Mouse (Mus musculus) hematopoietic stem cell, adult 5-6 weeks (primary cell): ENCODE results near the gene Vps26c. TPM values are rescaled to one million over a fixed set of nuclear protein-coding genes. Genes with fewer than 3 reads are reported as not detected.

Source experiments
- ATAC-seq, 2 experiments: fragments of 125-278 bp in 1 of 2; replicated peaks in 1 of 2; 2 replicates each; pipeline ENCODE4 v1.8.0; 2016 to 2017; ENCODE audit warnings: inconsistent platforms in 2 of 2, mild to moderate bottlenecking in 2 of 2, moderate number of reproducible peaks in 2 of 2, low read depth in 1 of 2, moderate TSS enrichment in 1 of 2; ENCODE audit not compliant: low FRiP score in 2 of 2, poor library complexity in 2 of 2, severe bottlenecking in 2 of 2, insufficient read depth in 1 of 2, low TSS enrichment in 1 of 2
- total RNA-seq: library from RNA; stranded (forward); fragments of 172-1452, 232-1000 nt; gene quantifications from 2 replicates; pipeline ENCODE4 v1.2.3, GENCODE M21; 2017

Vps26c gene
- total RNA-seq: 21.4 and 44.2 TPM in 2 replicates

GRCm38 (mm10) chr16:94526344-94527151 is at the start of gene Vps26c:
TSS of gene Vps26c (minus strand) at chr16:94526830.
- peak; percentile 87 to 91 for ATAC-seq

- ATAC-seq: no peak
Observed at GRCm38 (mm10) chr16:94575757-94576156, 49.1 kb upstream of the Vps26c start.

- ATAC-seq: no peak
Observed at GRCm38 (mm10) chr16:94574718-94575094, 48.1 kb upstream of the Vps26c start.

GRCm38 (mm10) chr16:94574025-94574717 is 47.5 kb upstream of the Vps26c start:
- no peak for ATAC-seq

GRCm38 (mm10) chr16:94572422-94572821 is 45.8 kb upstream of the Vps26c start:
- no peak for ATAC-seq

GRCm38 (mm10) chr16:94571111-94571993 is 44.7 kb upstream of the Vps26c start:
- no peak for ATAC-seq

- ATAC-seq: no peak; a peak in 1 of 4 replicates
Observed at GRCm38 (mm10) chr16:94570361-94571041, 43.9 kb upstream of the Vps26c start.

GRCm38 (mm10) chr16:94569229-94570176 is 42.9 kb upstream of the Vps26c start, which contains the start of gene Dyrk1a:
TSS of gene Dyrk1a (plus strand) at chr16:94570010.
- peak; percentile 92 to 95 for ATAC-seq

GRCm38 (mm10) chr16:94568335-94569228 is 42.0 kb upstream of the Vps26c start:
- peak; percentile 8 to 25; a peak in 2 of 4 replicates for ATAC-seq

- no peak for ATAC-seq
Observed at GRCm38 (mm10) chr16:94567751-94568150, 41.1 kb upstream of the Vps26c start.

GRCm38 (mm10) chr16:94566834-94567585 is 40.4 kb upstream of the Vps26c start:
- no peak for ATAC-seq

- ATAC-seq: no peak
Observed at GRCm38 (mm10) chr16:94566124-94566523, 39.5 kb upstream of the Vps26c start.

- ATAC-seq: no peak
Observed at GRCm38 (mm10) chr16:94560618-94561017, 34.0 kb upstream of the Vps26c start.

- ATAC-seq: no peak
Observed at GRCm38 (mm10) chr16:94559782-94560181, 33.2 kb upstream of the Vps26c start.

- peak; percentile 55 to 71 for ATAC-seq
Observed at GRCm38 (mm10) chr16:94559282-94559681, 32.7 kb upstream of the Vps26c start.
